Comparison of ENCODE assay signal across 8 mouse cellular contexts in the genomic region with DNA sequence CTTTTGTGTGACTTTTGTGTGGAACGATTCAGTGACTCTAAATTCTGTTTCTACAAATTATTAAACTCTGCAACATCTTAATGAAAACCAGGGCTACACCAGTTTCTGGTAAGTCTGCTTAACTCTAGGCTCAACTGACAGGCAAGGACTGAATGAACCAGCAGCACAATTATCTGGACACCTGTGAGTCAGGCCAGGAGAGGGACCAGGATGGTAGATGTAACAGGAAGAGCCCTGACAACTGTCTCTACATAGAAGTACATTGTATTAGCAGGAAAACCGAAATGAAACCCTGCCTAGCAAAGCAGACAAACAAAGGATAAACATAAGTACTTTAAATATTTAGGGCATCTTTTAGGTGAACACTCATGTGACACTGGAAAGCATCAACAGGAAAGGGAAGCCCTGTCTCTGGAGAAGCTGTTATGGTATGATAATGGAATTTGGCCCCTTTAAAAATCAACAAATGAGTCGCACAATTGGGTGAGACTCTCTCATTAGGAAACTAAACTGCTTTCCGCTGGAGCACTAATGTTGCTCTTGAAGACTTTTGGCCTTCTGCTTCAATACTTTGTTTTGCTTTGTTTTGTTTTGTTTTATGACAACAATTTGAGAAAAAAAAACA. TPM values are rescaled to one million over a fixed set of nuclear protein-coding genes. Genes with fewer than 3 reads are reported as not detected.
DNase-seq lines count a peak whose midpoint lies in the region; ATAC-seq lines count a peak whose summit lies in the region.

No protein-coding gene starts in this region.

- ATAC-seq in kidney, embryonic 16.5 days (ENCODE audit: low FRiP score, low TSS enrichment) = no peak
- no peak for ATAC-seq in forebrain, embryonic 14.5 days
- ATAC-seq in limb, embryonic 15.5 days (ENCODE audit: insufficient number of reproducible peaks, low FRiP score, low TSS enrichment, low read depth) = no peak
- no peak for ATAC-seq in neural tube, embryonic 15.5 days (ENCODE audit: low FRiP score)
- ATAC-seq in CD4-positive, CD25-positive, alpha-beta regulatory T cell, adult 4 months = no peak

- no peaks in the 10 kb centered on the region for H3K36me3 ChIP-seq in kidney, embryonic 16.5 days (ENCODE audit: insufficient read depth, low read length)
- no peaks in the 10 kb centered on the region for H3K36me3 ChIP-seq in forebrain, embryonic 14.5 days (ENCODE audit: control insufficient read depth, insufficient read depth, low read length)
- H3K36me3 ChIP-seq in limb, embryonic 15.5 days = no peaks in the 10 kb centered on the region
- no peaks in the 10 kb centered on the region for H3K36me3 ChIP-seq in neural tube, embryonic 15.5 days

- H3K9ac ChIP-seq in kidney, embryonic 16.5 days (replicated peaks; ENCODE audit: low read length) = peak overlapping the region; percentile 64
- H3K9ac ChIP-seq in forebrain, embryonic 14.5 days (ENCODE audit: low read length) = peak overlapping the region; percentile 40
- no peak overlapping the region for H3K9ac ChIP-seq in limb, embryonic 15.5 days
- H3K9ac ChIP-seq in neural tube, embryonic 15.5 days (replicated peaks) = peak overlapping the region; percentile 32; the same call in 1 of the 2 replicates

- H3K27me3 ChIP-seq in kidney, embryonic 16.5 days (ENCODE audit: insufficient read depth, low read length) = no peaks in the 10 kb centered on the region
- H3K27me3 ChIP-seq in forebrain, embryonic 14.5 days (replicated peaks; ENCODE audit: control insufficient read depth, insufficient read depth, low read length) = no peaks in the 10 kb centered on the region
- H3K27me3 ChIP-seq in limb, embryonic 15.5 days = no peaks in the 10 kb centered on the region
- no peaks in the 10 kb centered on the region for H3K27me3 ChIP-seq in neural tube, embryonic 15.5 days (replicated peaks)

- no peak overlapping the region for H3K27ac ChIP-seq in kidney, embryonic 16.5 days (ENCODE audit: low read length)
- no peak overlapping the region for H3K27ac ChIP-seq in forebrain, embryonic 14.5 days (ENCODE audit: low read depth, low read length)
- H3K27ac ChIP-seq in limb, embryonic 15.5 days = no peak overlapping the region
- H3K27ac ChIP-seq in neural tube, embryonic 15.5 days (replicated peaks) = no peak overlapping the region

- no peak for DNase-seq in kidney, adult 18-20 months
- no peak for DNase-seq in forebrain, embryonic 14.5 days (ENCODE audit: low spot score)
- DNase-seq in B cell, adult 2 months = no peak
- no peak for DNase-seq in urinary bladder, postnatal 4 days (ENCODE audit: low spot score in 2 of 2)

- peak overlapping the region; percentile 88 for H3K4me3 ChIP-seq in kidney, embryonic 16.5 days (ENCODE audit: low read length)
- H3K4me3 ChIP-seq in forebrain, embryonic 14.5 days (ENCODE audit: low read depth, low read length) = peak overlapping the region; percentile 90
- peak overlapping the region; percentile 89 for H3K4me3 ChIP-seq in limb, embryonic 15.5 days
- peak overlapping the region; percentile 74 for H3K4me3 ChIP-seq in neural tube, embryonic 15.5 days (replicated peaks)

- no peaks in the 10 kb centered on the region for H3K9me3 ChIP-seq in kidney, embryonic 16.5 days (ENCODE audit: low read length)
- H3K9me3 ChIP-seq in forebrain, embryonic 14.5 days (replicated peaks; ENCODE audit: control insufficient read depth, low read length) = no peaks in the 10 kb centered on the region
- H3K9me3 ChIP-seq in limb, embryonic 15.5 days = no peaks in the 10 kb centered on the region
- no peaks in the 10 kb centered on the region for H3K9me3 ChIP-seq in neural tube, embryonic 15.5 days (replicated peaks)

- H3K4me2 ChIP-seq in kidney, embryonic 16.5 days (replicated peaks; ENCODE audit: low read depth, low read length) = peak overlapping the region; percentile 77
- peak overlapping the region; percentile 61 for H3K4me2 ChIP-seq in forebrain, embryonic 14.5 days (ENCODE audit: low read length)
- peak overlapping the region; percentile 81 for H3K4me2 ChIP-seq in limb, embryonic 15.5 days
- H3K4me2 ChIP-seq in neural tube, embryonic 15.5 days = peak overlapping the region; percentile 89

- peaks cover 38% of the 10 kb centered on the region for H3K4me1 ChIP-seq in kidney, embryonic 16.5 days (ENCODE audit: insufficient read depth, low read length)
- peaks cover 20% of the 10 kb centered on the region for H3K4me1 ChIP-seq in forebrain, embryonic 14.5 days (ENCODE audit: control insufficient read depth, insufficient read depth, low read length)
- H3K4me1 ChIP-seq in limb, embryonic 15.5 days = peaks cover 28% of the 10 kb centered on the region
- peaks cover 54% of the 10 kb centered on the region for H3K4me1 ChIP-seq in neural tube, embryonic 15.5 days

- WGBS in kidney, embryonic 16.5 days = 14% methylated on average over 4 of the region's 4 CpGs
- 23% methylated on average over 4 of the region's 4 CpGs for WGBS in forebrain, embryonic 14.5 days
- 22% methylated on average over 4 of the region's 4 CpGs for WGBS in limb, embryonic 15.5 days
- 36% methylated on average over 4 of the region's 4 CpGs for WGBS in neural tube, embryonic 15.5 days

RNA-seq across cellular contexts. Expression of gene Arhgef12, which starts 3.3 kb away (rescaled TPM):
- 13.0 and 16.5 TPM in 2 replicates for polyA plus RNA-seq in kidney, embryonic 16.5 days (2015; fragmentation: Nextera tagmentation; extraction: Ambion mirVana)
- 14.2 and 24.7 TPM in 2 replicates for polyA plus RNA-seq in forebrain, embryonic 14.5 days (2014; fragmentation: Nextera tagmentation; extraction: Ambion mirVana)
- 10.4 and 13.2 TPM in 2 replicates for polyA plus RNA-seq in limb, embryonic 15.5 days (2015; fragmentation: Nextera tagmentation; extraction: Ambion mirVana)
- polyA plus RNA-seq in neural tube, embryonic 15.5 days (2015; fragmentation: Nextera tagmentation; extraction: Ambion mirVana) = 19.9 and 23.2 TPM in 2 replicates
- 10 to 100 TPM; 17.8 to 28.2 TPM for polyA plus RNA-seq in CD4-positive, CD25-positive, alpha-beta regulatory T cell, adult 4 months (2017; shearing (Covaris generic))

RNA-seq across cellular contexts. Expression of gene Tmem136, which starts 12.6 kb away (rescaled TPM):
- 9.2 and 9.7 TPM in 2 replicates for polyA plus RNA-seq in kidney, embryonic 16.5 days (2015; fragmentation: Nextera tagmentation; extraction: Ambion mirVana)
- polyA plus RNA-seq in forebrain, embryonic 14.5 days (2014; fragmentation: Nextera tagmentation; extraction: Ambion mirVana) = 8.2 and 9.2 TPM in 2 replicates
- 5.0 and 5.3 TPM in 2 replicates for polyA plus RNA-seq in limb, embryonic 15.5 days (2015; fragmentation: Nextera tagmentation; extraction: Ambion mirVana)
- polyA plus RNA-seq in neural tube, embryonic 15.5 days (2015; fragmentation: Nextera tagmentation; extraction: Ambion mirVana) = 9.3 and 11.0 TPM in 2 replicates
- 1 to 10 TPM; 3.1 to 4.6 TPM for polyA plus RNA-seq in CD4-positive, CD25-positive, alpha-beta regulatory T cell, adult 4 months (2017; shearing (Covaris generic))
